Mouse (Mus musculus) liver, adult 2 months (tissue): Measurements from ENCODE around the gene Lsm2. TPM values are rescaled to one million over a fixed set of nuclear protein-coding genes. Genes with fewer than 3 reads are reported as not detected.
"Not testable (repeated sequence)": the region's sequence is repeated elsewhere in the genome, so short reads cannot be mapped to it uniquely, and the experiment has no call there.

Experiments used
- DNase-seq: peaks from one replicate; pipeline ENCODE4 v3.0.0-alpha.2; 2011; ENCODE audit warnings: low read depth, low spot score; ENCODE audit errors: extremely low read depth
- H3K27ac ChIP-seq: fragments of 200-500 bp; replicated peaks from 2 replicates; pipeline ENCODE4 v1.5.1; 2012; ENCODE audit warnings: low read depth, mild to moderate bottlenecking, control low read depth, inconsistent platforms, low read length; ENCODE audit not compliant: insufficient read depth
- H3K27me3 ChIP-seq: fragments of 200-500 bp; 2 replicates; pipeline ENCODE4 v1.6.1; 2012; ENCODE audit warnings: mild to moderate bottlenecking, moderate library complexity, low read length, inconsistent platforms; ENCODE audit not compliant: control insufficient read depth, insufficient read depth
- H3K36me3 ChIP-seq: fragments of 200-500 bp; 2 replicates; pipeline ENCODE4 v1.6.1; 2012; ENCODE audit warnings: low read length, inconsistent platforms; ENCODE audit not compliant: control insufficient read depth, insufficient read depth
- H3K4me1 ChIP-seq: fragments of 200-500 bp; 2 replicates; pipeline ENCODE4 v1.6.1; 2011; ENCODE audit warnings: low read length; ENCODE audit not compliant: control insufficient read depth, insufficient read depth
- H3K4me3 ChIP-seq: fragments of 200-500 bp; 2 replicates; pipeline ENCODE4 v1.5.1; 2011; ENCODE audit warnings: low read depth, mild to moderate bottlenecking, control low read depth, low read length, moderate library complexity; ENCODE audit not compliant: insufficient read depth
- H3K79me2 ChIP-seq: fragments of 200-500 bp; 2 replicates; pipeline ENCODE4 v1.6.1; 2012; ENCODE audit warnings: inconsistent platforms, mild to moderate bottlenecking, low read length, moderate library complexity; ENCODE audit not compliant: control insufficient read depth, insufficient read depth
- H3K9ac ChIP-seq: fragments of 200-500 bp; 2 replicates; pipeline ENCODE4 v1.6.1; 2012; ENCODE audit warnings: low read depth, mild to moderate bottlenecking, control low read depth, inconsistent platforms, low read length
- CTCF ChIP-seq: fragments of 200-500 bp; IDR thresholded peaks from 2 replicates; pipeline ENCODE4 v1.5.1; 2011; ENCODE audit warnings: low read depth, low read length, control low read depth
- POLR2A ChIP-seq: fragments of 200-500 bp; IDR thresholded peaks from 2 replicates; pipeline ENCODE4 v1.6.1; 2011; ENCODE audit warnings: low read length, control low read depth; ENCODE audit not compliant: insufficient read depth; ENCODE audit errors: extremely low read depth
- WGBS: fragments of 180-500 bp; shearing (Covaris S2); methylation state at CpG from one replicate; pipeline ENCODE4 v1.1.7; 2018; 5-methylcytosine and 5-hydroxymethylcytosine counted together
- polyA plus RNA-seq: library from polyadenylated mRNA; depleted of rRNA; stranded (reverse); fragments of >200 nt; gene quantifications from 2 replicates; pipeline ENCODE4 v1.2.3, GENCODE M21; 2012
- total RNA-seq: library from RNA; depleted of rRNA; stranded (reverse); fragments of >200 nt; gene quantifications from 2 replicates; pipeline ENCODE4 v1.2.3, GENCODE M21; 2014

Lsm2 gene
- total and polyA plus RNA-seq, 2 experiments = 7.9 to 63.0 TPM

GRCm38 (mm10) chr17:34943128-34943815 lies 38.4 kb upstream of the Lsm2 start:
- H3K79me2 ChIP-seq = no peaks in the 10 kb centered on the region
- no peaks in the 10 kb centered on the region for H3K36me3 ChIP-seq
- peak; percentile 79 for DNase-seq
- no peak overlapping the region for H3K9ac ChIP-seq
- H3K4me1 ChIP-seq = peaks cover 3% of the 10 kb centered on the region; the same call in 1 of the 2 replicates
- TF ChIP-seq CTCF (no peak), POLR2A (no peak)
- no peaks in the 10 kb centered on the region for H3K27me3 ChIP-seq
- WGBS = 73% methylated on average over 4 of the region's 4 CpGs
- H3K27ac ChIP-seq = no peak overlapping the region
- H3K4me3 ChIP-seq = no peak overlapping the region

DNA sequence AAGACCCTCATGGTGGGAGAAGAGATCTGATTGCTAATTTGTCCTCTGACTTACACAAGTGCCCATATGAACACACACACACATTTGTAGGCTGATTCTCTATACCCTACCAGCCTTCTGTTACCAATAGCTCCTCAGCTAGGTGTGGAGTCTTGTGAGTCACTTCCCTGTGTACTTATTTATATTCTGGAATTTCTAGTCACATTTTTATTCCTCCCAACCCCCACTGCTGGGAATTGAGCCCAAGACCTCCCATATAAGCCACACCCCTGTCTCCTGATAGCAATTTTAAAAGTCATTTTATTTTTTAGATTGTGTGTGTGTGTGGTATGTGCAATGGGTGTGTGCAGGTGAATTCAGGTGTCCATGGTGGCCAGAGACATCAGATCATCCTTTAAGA lies 37.3 kb upstream of the Lsm2 start:
- no peak overlapping the region for H3K27ac ChIP-seq
- DNase-seq = no peak

DNA sequence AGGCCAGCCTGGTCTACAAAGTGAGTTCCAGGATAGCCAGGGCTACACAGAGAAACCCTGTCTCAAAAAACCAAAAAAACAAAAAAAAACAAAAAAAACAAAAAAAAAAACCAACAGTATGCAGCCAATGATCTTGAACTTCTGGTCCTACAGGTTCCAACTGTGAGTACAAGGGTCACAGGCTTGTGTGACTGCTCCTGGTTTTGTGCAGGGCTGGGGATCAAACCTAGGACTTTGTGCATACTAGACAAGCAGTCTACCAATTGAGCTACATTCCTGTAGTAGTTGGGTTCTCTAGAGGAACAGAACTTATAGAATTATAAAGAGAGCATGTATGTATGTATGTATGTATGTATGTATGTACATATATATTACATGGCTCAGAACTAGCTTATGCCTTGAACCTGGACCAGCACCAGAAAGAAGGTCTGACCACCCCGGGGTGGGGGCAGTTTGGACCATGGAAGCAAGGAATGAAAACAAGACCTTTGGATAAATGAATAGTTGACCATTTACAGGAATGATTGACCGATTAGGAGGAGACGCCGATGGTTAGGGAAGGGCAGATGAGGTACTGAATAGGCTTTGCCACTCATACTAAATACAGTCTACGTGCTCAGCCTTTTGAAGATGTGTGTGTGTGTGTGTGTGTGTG lies 35.0 kb upstream of the Lsm2 start:
- peak; percentile 79 for DNase-seq
- 28% methylated on average over 5 of the region's 5 CpGs for WGBS
- Histone ChIP-seq H3K27ac (no peak overlapping the region), H3K79me2 (no peaks in the 10 kb centered on the region), H3K4me3 (no peak overlapping the region), H3K4me1 (peaks cover 9% of the 10 kb centered on the region), H3K36me3 (peaks cover 7% of the 10 kb centered on the region; the same call in 1 of the 2 replicates), H3K9ac (no peak overlapping the region), H3K27me3 (no peaks in the 10 kb centered on the region)
- no peak for TF ChIP-seq CTCF
- no peak for TF ChIP-seq POLR2A

More for the DNA sequence above, 37.3 kb upstream of the Lsm2 start:
- no peak for TF ChIP-seq CTCF
- no peak for TF ChIP-seq POLR2A
- 0 out of 2 replicates have a peak, but pooled peaks cover under 1% of the 10 kb centered on the region for H3K36me3 ChIP-seq
- peaks cover 3% of the 10 kb centered on the region; the same call in 1 of the 2 replicates for H3K4me1 ChIP-seq
- no peaks in the 10 kb centered on the region for H3K27me3 ChIP-seq
- H3K9ac ChIP-seq = no peak overlapping the region
- H3K4me3 ChIP-seq = no peak overlapping the region
- no peaks in the 10 kb centered on the region for H3K79me2 ChIP-seq

- peak; percentile 53 for DNase-seq
- peaks cover 5% of the 10 kb centered on the region; the same call in 1 of the 2 replicates for H3K79me2 ChIP-seq
- peaks cover 7% of the 10 kb centered on the region; the same call in 1 of the 2 replicates for H3K36me3 ChIP-seq
- no peak overlapping the region for H3K9ac ChIP-seq
- TF ChIP-seq POLR2A (no peak), CTCF (peak; percentile 58; the same call in 1 of the 2 replicates)
- H3K27ac ChIP-seq = no peak overlapping the region
- WGBS = 21% methylated on average over 8 of the region's 8 CpGs
- H3K4me1 ChIP-seq = peaks cover 9% of the 10 kb centered on the region
- no peak overlapping the region for H3K4me3 ChIP-seq
- H3K27me3 ChIP-seq = no peaks in the 10 kb centered on the region
Observed at GRCm38 (mm10) chr17:34947606-34948005, 34.1 kb upstream of the Lsm2 start.

DNA sequence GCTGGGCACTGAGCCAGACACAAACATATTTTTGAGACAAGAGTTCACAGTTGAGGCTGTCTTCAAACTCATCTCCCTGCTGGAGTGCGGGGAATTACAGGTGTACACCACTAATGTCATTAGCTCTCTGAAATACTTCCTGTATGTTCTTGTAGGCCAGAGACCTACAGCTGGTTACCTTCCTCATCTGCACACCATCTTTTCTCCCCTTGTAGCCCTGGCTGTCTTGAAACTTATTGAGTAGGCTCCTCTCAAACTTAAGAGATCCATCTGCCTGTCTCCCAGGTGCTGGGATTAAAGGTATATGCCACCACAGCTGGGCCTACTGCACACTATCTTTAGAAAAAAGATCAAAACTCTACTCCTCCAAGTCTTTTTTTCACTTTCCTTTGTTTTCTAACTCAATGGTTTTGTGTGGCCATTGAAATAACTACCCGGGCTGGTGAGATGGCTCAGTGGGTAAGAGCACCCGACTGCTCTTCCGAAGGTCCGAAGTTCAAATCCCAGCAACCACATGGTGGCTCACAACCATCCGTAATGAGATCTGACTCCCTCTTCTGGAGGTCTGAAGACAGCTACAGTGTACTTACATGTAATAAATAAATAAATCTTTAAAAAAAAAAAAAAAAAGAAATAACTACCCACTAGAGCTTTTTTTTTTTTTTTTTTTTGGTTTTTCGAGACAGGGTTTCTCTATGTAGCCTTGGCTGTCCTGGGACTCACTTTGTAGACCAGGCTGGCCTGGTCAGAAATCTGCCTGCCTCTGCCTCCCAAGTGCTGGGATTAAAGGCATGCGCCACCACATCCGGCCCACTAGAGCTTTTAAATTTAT lies 32.7 kb upstream of the Lsm2 start:
- not testable (repeated sequence) for DNase-seq, H3K79me2 ChIP-seq, H3K27me3 ChIP-seq, H3K9ac ChIP-seq, H3K4me1 ChIP-seq, H3K36me3 ChIP-seq, H3K27ac ChIP-seq, H3K4me3 ChIP-seq
- 50% methylated on average over 9 of the region's 9 CpGs for WGBS
